Mouse (Mus musculus) kidney, adult 11 months (tissue): ENCODE measurements at regions not wholly inside any gene's neighbourhood (a gene's known extent, or its start where the extent isn't known, plus 50 kb on each side); places are given as distances from the start of the nearest gene placed in this dataset.

ENCODE experiments used
- DNase-seq: peaks from one replicate; pipeline ENCODE4 v3.0.0; 2022

- DNase-seq, result no peak
Observed at GRCm38 (mm10) chr10:66433490-66433889, 662.4 kb upstream of the Jmjd1c start.

GRCm38 (mm10) chr10:66470684-66471083, 625.2 kb upstream of the Jmjd1c start:
- DNase-seq, result no peak

- no peak for DNase-seq
Observed at GRCm38 (mm10) chr10:66472038-66472437, 623.9 kb upstream of the Jmjd1c start.

- DNase-seq, result no peak
Observed at GRCm38 (mm10) chr10:66475187-66475735, 620.7 kb upstream of the Jmjd1c start.

GRCm38 (mm10) chr10:66490871-66491270, 605.1 kb upstream of the Jmjd1c start:
- DNase-seq, result no peak

GRCm38 (mm10) chr10:66491850-66492249, 604.1 kb upstream of the Jmjd1c start:
- DNase-seq, result no peak

GRCm38 (mm10) chr10:66539846-66540245, 556.1 kb upstream of the Jmjd1c start:
- no peak for DNase-seq

- no peak for DNase-seq
Observed at GRCm38 (mm10) chr10:66546656-66547055, 549.3 kb upstream of the Jmjd1c start.

- no peak for DNase-seq
Observed at GRCm38 (mm10) chr10:66547660-66548059, 548.3 kb upstream of the Jmjd1c start.

GRCm38 (mm10) chr10:66548073-66548472, 547.9 kb upstream of the Jmjd1c start:
- DNase-seq, result no peak

- no peak for DNase-seq
Observed at GRCm38 (mm10) chr10:66552919-66553318, 543.0 kb upstream of the Jmjd1c start.

- no peak for DNase-seq
Observed at GRCm38 (mm10) chr10:66554259-66554658, 541.7 kb upstream of the Jmjd1c start.

- no peak for DNase-seq
Observed at GRCm38 (mm10) chr10:66558097-66558840, 537.7 kb upstream of the Jmjd1c start.

GRCm38 (mm10) chr10:66565374-66565773, 530.6 kb upstream of the Jmjd1c start:
- DNase-seq, result no peak

- DNase-seq, result no peak
Observed at GRCm38 (mm10) chr10:66574846-66575535, 520.9 kb upstream of the Jmjd1c start.

GRCm38 (mm10) chr10:66593001-66593400, 502.9 kb upstream of the Jmjd1c start:
- DNase-seq, result no peak

GRCm38 (mm10) chr10:66593506-66593905, 502.4 kb upstream of the Jmjd1c start:
- DNase-seq, result no peak

- DNase-seq, result no peak
Observed at GRCm38 (mm10) chr10:66597952-66598351, 498.0 kb upstream of the Jmjd1c start.

GRCm38 (mm10) chr10:66607141-66607540, 488.8 kb upstream of the Jmjd1c start:
- DNase-seq, result no peak

GRCm38 (mm10) chr10:66616280-66616679, 479.6 kb upstream of the Jmjd1c start:
- no peak for DNase-seq

GRCm38 (mm10) chr10:66630996-66631395, 464.9 kb upstream of the Jmjd1c start:
- DNase-seq, result peak; percentile 9

- DNase-seq, result no peak
Observed at GRCm38 (mm10) chr10:66640890-66641847, 454.8 kb upstream of the Jmjd1c start.

- DNase-seq, result no peak
Observed at GRCm38 (mm10) chr10:66641966-66642365, 454.0 kb upstream of the Jmjd1c start.
